Comparison of ENCODE assay signal across 9 mouse cellular contexts in the genomic region with DNA sequence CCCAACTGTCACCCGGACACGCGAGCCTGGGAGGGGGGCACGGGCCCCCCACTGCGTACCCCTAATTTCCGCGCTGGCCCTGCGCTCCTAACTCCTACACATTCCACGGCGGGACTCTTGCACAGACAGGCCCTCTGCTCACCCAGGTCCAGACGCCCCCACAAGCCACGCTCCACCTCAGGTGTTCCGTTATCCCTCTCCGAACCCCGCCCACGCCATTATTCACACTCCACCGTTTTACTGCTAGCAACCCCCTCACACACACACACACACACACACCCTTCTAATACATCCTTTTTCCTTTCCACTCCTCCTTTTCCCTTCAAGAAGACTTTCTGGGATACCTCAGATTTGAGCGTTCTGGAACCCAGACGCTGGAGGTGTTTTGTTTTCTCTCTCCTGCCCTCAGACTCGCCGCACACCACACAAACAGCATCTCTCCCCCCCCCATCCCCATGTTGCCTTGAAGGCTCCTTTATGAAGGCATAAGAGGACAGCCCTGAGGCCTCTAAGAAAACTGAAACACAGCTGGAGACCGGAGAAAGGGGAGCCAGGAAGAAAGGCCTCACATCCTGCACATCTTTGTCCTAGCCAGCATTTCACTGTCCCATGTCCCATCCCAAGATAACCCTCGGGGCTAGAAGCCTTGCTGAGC. TPM values are rescaled to one million over a fixed set of nuclear protein-coding genes. Genes with fewer than 3 reads are reported as not detected.
DNase-seq lines count a peak whose midpoint lies in the region; ATAC-seq and TF ChIP-seq lines count a peak whose summit lies in the region.
"Had no signal": no experiment of that assay in that cellular context is flagged by ENCODE, and none has a peak within 500 bp of the region (broad histone marks: within the 10 kb centered on the region; RNA-seq: fewer than 3 reads in every experiment).

No protein-coding gene starts in this region.

- peak overlapping the region; percentile 88 for H3ac ChIP-seq in myocyte (ENCODE audit: control insufficient read depth, insufficient read length)

- 20% methylated on average over 23 of the region's 23 CpGs for WGBS in spleen, adult 2 months

- peak; percentile 27; the same call in 1 of the 2 replicates for ATAC-seq in cerebellum, adult (ENCODE audit: insufficient number of reproducible peaks, low FRiP score, low TSS enrichment)
- ATAC-seq in inflammation-experienced regulatory T-cells, adult 6 months, result peak; percentile 26

- H3K4me1 ChIP-seq in spleen, adult 2 months (ENCODE audit: control insufficient read depth, insufficient read depth, insufficient read length), result peaks cover 18% of the 10 kb centered on the region; the same call in 1 of the 2 replicates

- H3K27me3 ChIP-seq in spleen, adult 2 months (ENCODE audit: control insufficient read depth, insufficient read depth, low read length), result no peaks in the 10 kb centered on the region
- H3K27me3 ChIP-seq in myocyte (ENCODE audit: control insufficient read depth, insufficient read depth, insufficient read length), result no peaks in the 10 kb centered on the region

- no peak for TF ChIP-seq POLR2A in spleen, adult 2 months (IDR thresholded peaks at IDR 0.05; ENCODE audit: low read depth, low read length)
- no peak for TF ChIP-seq POLR2A in myocyte (IDR thresholded peaks at IDR 0.05; ENCODE audit: insufficient read length, low read depth)

- TF ChIP-seq CTCF in spleen, adult 2 months (IDR thresholded peaks at IDR 0.05; ENCODE audit: extremely low read depth, insufficient read depth, insufficient read length, insufficient replicate concordance), result no peak

- intact Hi-C loops in gastrocnemius, postnatal 14 days (cut with DNase I; ENCODE audit: low total_unique reads), result no loop called here

- H3K79me2 ChIP-seq in myocyte (ENCODE audit: control insufficient read depth, insufficient read depth), result peaks cover 50% of the 10 kb centered on the region

- peak overlapping the region; percentile 68 for H3K4me3 ChIP-seq in spleen, adult 2 months (ENCODE audit: extremely low read depth, insufficient read depth, insufficient read length)
- H3K4me3 ChIP-seq in myocyte, result peak overlapping the region; percentile 80

- no peak for DNase-seq in cerebellum, postnatal 36 days
- DNase-seq in spleen, adult 2 months (ENCODE audit: low read depth in 1 of 2, low spot score in 2 of 2), result no peak
- no peak for DNase-seq in spleen, postnatal 36 days (ENCODE audit: low spot score in 2 of 2)
- no peak for DNase-seq in gastrocnemius, postnatal 14 days
- DNase-seq in left cerebral cortex, adult 9 months (ENCODE audit: low spot score in 2 of 2), result no peak

- H3K4me2 ChIP-seq in myocyte (ENCODE audit: low read depth), result peak overlapping the region; percentile 88

- peak overlapping the region; percentile 20; the same call in 1 of the 2 replicates for H3K27ac ChIP-seq in spleen, adult 2 months (ENCODE audit: insufficient read depth, low read length)

- H3K36me3 ChIP-seq in spleen, adult 2 months (ENCODE audit: control insufficient read depth, insufficient read depth, low read length), result no peaks in the 10 kb centered on the region
- peaks cover 8% of the 10 kb centered on the region for H3K36me3 ChIP-seq in myocyte (ENCODE audit: control insufficient read depth, insufficient read depth)

TF ChIP-seq in myocyte, 11 proteins besides CTCF, POLR2A, EP300 and RAD21:
- peak in 1 of 3 experiments; percentile 9 for TF ChIP-seq MYOG (IDR thresholded peaks at IDR 0.05; ENCODE audit: control insufficient read depth in 1 of 3, insufficient read depth in 1 of 3, insufficient read length in 2 of 3, low read depth in 2 of 3)
- no peak for TF ChIP-seq MAX (IDR thresholded peaks at IDR 0.05; ENCODE audit: low read depth)
- TF ChIP-seq MYOD1 (IDR thresholded peaks at IDR 0.05; ENCODE audit: control insufficient read depth in 1 of 3, insufficient read length in 2 of 3, low read depth in 2 of 3), result peak in 1 of 3 experiments; percentile 15

RNA-seq across cellular contexts. Expression of a gene that starts 3.5 kb away (rescaled TPM):
- 108 and 122 TPM in 2 replicates for polyA plus RNA-seq in spleen, adult 2 months (2012; rRNA removed)
- 100 to 1,000 TPM in 2 of 3 experiments, 10 to 100 TPM in 1; 72.2 to 131 (median 109) TPM for polyA plus RNA-seq in inflammation-experienced regulatory T-cells, adult 6 months (2017; shearing (Covaris generic))
- 913 TPM for polyA plus RNA-seq in myocyte (2012; fragmentation: generic; extraction: Trizol)
- 10 to 100 TPM; 59.2 to 71.6 TPM for total RNA-seq in gastrocnemius, postnatal 14 days (2021)

RNA-seq across cellular contexts. Expression of a gene that starts 6.0 kb away (rescaled TPM):
- not detected in 2 replicates for polyA plus RNA-seq in spleen, adult 2 months (2012; rRNA removed)
- not detected for polyA plus RNA-seq in inflammation-experienced regulatory T-cells, adult 6 months (2017; shearing (Covaris generic))
- polyA plus RNA-seq in myocyte (2012; fragmentation: generic; extraction: Trizol), result 576 TPM
- total RNA-seq in gastrocnemius, postnatal 14 days (2021), result 1 to 10 TPM; 6.2 to 7.3 TPM
- total RNA-seq: hematopoietic stem cell, adult 5-6 weeks had no signal

RNA-seq across cellular contexts. Expression of a gene that starts 22.8 kb away (rescaled TPM):
- 194 and 202 TPM in 2 replicates for polyA plus RNA-seq in spleen, adult 2 months (2012; rRNA removed)
- polyA plus RNA-seq in inflammation-experienced regulatory T-cells, adult 6 months (2017; shearing (Covaris generic)), result 1,000 to 10,000 TPM in 1 of 3 experiments, 100 to 1,000 TPM in 2; 939 to 1,028 (median 983) TPM
- 1,606 TPM for polyA plus RNA-seq in myocyte (2012; fragmentation: generic; extraction: Trizol)
- 100 to 1,000 TPM; 735 to 778 TPM for total RNA-seq in gastrocnemius, postnatal 14 days (2021)

RNA-seq across cellular contexts. Expression of a gene that starts 32.2 kb away (rescaled TPM):
- polyA plus RNA-seq in spleen, adult 2 months (2012; rRNA removed), result 70.9 and 71.3 TPM in 2 replicates
- polyA plus RNA-seq in inflammation-experienced regulatory T-cells, adult 6 months (2017; shearing (Covaris generic)), result 10 to 100 TPM; 30.2 to 38.1 (median 32.6) TPM
- 80.1 TPM for polyA plus RNA-seq in myocyte (2012; fragmentation: generic; extraction: Trizol)
- 10 to 100 TPM; 25.6 to 28.6 TPM for total RNA-seq in gastrocnemius, postnatal 14 days (2021)

RNA-seq across cellular contexts. Expression of a gene that starts 40.4 kb away (rescaled TPM):
- polyA plus RNA-seq in spleen, adult 2 months (2012; rRNA removed), result 50.4 and 65.9 TPM in 2 replicates
- 10 to 100 TPM; 35.1 to 44.1 (median 43.1) TPM for polyA plus RNA-seq in inflammation-experienced regulatory T-cells, adult 6 months (2017; shearing (Covaris generic))
- 7.3 TPM for polyA plus RNA-seq in myocyte (2012; fragmentation: generic; extraction: Trizol)
- 1 to 10 TPM; 1.1 to 1.4 TPM for total RNA-seq in gastrocnemius, postnatal 14 days (2021)

Comparison
In these comparisons a context has a peak if more than half of its experiments do, and no peak if none do; other contexts are left out.
1. RNA of a gene that starts 6.0 kb away (polyA plus RNA-seq): 576 TPM in myocyte (single experiment); not detected in spleen, adult 2 months and not detected in inflammation-experienced regulatory T-cells, adult 6 months; every median in the first group is over 100 times any median in the second.